Mouse (Mus musculus) kidney, embryonic 14.5 days (tissue): Measurements from ENCODE around the gene Gm10382. TPM values are rescaled to one million over a fixed set of nuclear protein-coding genes. Genes with fewer than 3 reads are reported as not detected.

Source experiments
- polyA plus RNA-seq: library from polyadenylated mRNA; unstranded; fragments of >200 nt; fragmentation: Nextera tagmentation; extraction: Ambion mirVana; gene quantifications from 2 replicates; pipeline ENCODE4 v1.2.1, GENCODE M21; 2014

Gm10382 gene
- polyA plus RNA-seq, 1 experiment from 2014 or later: 0.41 TPM

Other genes with a start within 250 kb of the Gm10382 start
- 34.6 and 35.0 TPM in 2 replicates for gene Ncor2, start 210.1 kb upstream of the Gm10382 start, polyA plus RNA-seq
- 34.8 and 48.8 TPM in 2 replicates for gene Scarb1, start 48.2 kb upstream of the Gm10382 start, polyA plus RNA-seq
- gene Ubc, start 880 bp downstream of the Gm10382 start, polyA plus RNA-seq: 715 and 1,051 TPM in 2 replicates
- 7.7 and 14.4 TPM in 2 replicates for gene Dhx37, start 44.8 kb downstream of the Gm10382 start, polyA plus RNA-seq
- gene Bri3bp, start 52.2 kb downstream of the Gm10382 start, polyA plus RNA-seq: 29.6 and 39.8 TPM in 2 replicates
- gene Aacs, start 86.5 kb downstream of the Gm10382 start, polyA plus RNA-seq: 21.0 and 36.6 TPM in 2 replicates
- gene Tmem132b, start 142.5 kb downstream of the Gm10382 start, polyA plus RNA-seq: 0.24 and 0.46 TPM in 2 replicates